Mouse (Mus musculus) embryo, embryonic 11 days (tissue): ENCODE results near the gene Sema4d.
"Not testable (repeated sequence)": the region's sequence is repeated elsewhere in the genome, so short reads cannot be mapped to it uniquely, and the experiment has no call there.

ENCODE experiments used
- DNase-seq: peaks from one replicate; pipeline ENCODE4 v3.0.0-alpha.2; 2015

The Sema4d gene

DNA sequence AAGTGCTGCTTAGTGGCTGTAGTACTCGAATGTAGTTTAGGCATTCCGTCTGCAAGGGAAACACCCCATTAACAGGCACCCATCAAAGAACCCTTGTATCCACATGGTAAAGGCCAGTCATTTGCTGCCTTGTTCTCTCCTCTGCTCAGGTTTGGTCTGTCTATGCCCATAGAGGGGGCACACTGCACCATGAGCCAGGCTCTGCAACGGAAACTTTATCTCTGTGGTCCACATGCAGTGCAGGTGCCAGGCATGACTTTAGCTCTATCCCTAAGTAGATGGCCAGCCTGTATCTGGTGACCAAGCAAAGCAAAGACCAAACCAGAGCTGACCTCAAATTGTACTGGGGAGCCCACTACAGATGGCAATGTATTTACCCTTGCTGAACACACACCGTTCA lies 73.0 kb downstream of the Sema4d start:
- DNase-seq, result no peak

- no peak for DNase-seq
Observed at GRCm38 (mm10) chr13:51719256-51719655, 74.3 kb downstream of the Sema4d start.

- DNase-seq, result no peak
Observed at GRCm38 (mm10) chr13:51716350-51717263, 76.9 kb downstream of the Sema4d start.

DNA sequence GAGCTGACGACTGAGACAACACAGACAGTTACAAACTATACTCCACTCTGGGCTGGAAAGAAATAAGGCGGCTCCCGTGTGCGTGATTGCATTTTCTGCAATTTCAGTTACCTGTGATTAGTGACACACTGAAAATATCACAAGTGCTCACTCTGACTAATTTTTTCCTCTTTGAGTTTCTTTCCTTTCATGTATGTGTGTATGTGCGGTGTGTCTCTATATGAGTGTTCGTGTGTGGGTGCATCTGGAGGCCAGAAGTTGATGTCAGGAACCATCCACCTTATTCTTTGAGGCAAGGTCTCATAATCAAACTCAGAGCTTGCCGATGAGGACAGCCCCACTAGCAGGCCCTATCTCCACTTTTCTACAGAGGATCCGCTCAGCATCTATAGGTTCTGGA lies 81.5 kb downstream of the Sema4d start:
- DNase-seq, result no peak

DNA sequence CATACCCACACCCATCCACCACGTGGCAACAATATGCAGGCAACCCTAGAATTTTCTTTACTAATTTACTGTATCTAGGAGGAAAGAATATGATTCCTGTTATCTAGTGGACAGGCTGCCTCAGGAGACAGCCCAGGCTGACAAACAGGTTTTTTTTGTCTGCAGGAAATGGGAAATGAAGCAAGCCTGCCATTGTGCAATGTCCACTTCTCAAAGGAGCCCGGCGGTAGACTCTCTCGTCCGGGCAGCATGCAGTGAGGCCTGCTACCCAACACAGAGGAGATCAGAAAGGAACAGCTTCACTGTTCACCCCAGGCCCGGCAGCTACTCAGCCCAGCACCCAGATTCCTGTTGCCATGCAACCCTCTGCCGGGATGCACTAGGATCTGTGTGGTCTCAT lies 82.8 kb downstream of the Sema4d start:
- no peak for DNase-seq

DNA sequence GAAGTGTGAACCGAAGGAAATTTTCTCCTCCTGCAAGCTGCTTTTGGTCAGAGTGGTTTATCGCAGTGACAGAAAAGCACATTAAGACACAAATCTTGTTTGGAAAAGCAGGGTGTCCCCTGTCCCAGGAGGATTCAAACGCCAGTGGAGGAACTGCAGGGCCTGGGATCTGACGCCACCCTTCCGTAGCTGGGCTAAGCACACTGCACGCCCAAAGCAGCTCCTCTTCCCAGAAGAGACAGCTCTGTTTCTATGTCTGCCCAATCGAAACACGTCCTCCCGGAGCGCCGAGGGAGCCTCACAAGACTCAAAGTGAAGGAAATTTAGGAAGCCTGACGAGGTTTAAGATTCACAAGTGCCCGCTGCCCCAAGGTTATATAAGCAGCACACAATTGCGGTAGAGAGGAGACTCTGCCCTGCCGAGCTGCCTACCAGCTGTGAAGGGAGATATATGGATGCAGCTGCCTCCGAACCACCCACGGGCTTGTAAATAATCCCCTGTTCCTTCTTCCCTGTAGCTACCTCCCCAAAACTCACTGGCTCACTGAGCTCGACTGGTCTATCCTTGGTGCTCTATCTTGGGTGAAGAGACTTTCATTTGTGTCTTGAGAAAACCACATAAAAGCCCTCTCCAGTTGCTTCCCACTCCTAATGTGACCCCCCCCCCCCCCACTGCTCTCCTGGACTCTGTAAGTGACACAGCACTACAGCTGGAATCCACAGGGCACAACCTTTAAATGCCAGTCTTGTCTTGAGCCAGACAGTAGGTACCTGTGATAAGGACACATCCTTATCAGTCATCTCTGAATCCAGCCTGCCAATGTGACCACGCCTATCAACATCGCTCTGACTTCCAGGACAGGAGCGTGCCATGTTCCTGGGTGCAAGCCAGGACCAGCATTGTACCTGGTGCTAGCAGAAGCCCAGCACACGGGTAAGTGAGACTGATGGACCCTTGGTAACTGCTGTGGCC lies 87.4 kb downstream of the Sema4d start:
- peak; percentile 29 for DNase-seq

DNA sequence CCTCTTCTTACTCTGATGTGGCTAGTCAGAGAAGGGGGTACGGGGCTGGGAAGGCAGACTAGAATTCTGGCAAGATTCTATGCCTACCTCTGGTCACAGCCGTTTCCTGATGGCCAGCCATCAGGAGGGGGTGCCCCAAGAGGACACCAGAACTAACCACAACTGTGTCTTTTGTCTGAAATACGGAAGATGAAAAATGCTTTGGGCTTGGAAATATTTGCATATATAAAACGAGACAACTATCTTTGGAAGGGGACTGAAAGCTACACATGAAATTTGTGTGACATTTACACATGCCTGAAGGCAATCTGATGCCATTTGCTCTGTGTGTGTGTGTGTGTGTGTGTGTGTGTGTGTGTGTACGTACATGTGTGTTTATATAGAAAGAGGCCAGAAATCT lies 89.7 kb downstream of the Sema4d start:
- DNase-seq, result no peak

GRCm38 (mm10) chr13:51698318-51698717 lies 95.2 kb downstream of the Sema4d start:
- DNase-seq, result no peak

DNA sequence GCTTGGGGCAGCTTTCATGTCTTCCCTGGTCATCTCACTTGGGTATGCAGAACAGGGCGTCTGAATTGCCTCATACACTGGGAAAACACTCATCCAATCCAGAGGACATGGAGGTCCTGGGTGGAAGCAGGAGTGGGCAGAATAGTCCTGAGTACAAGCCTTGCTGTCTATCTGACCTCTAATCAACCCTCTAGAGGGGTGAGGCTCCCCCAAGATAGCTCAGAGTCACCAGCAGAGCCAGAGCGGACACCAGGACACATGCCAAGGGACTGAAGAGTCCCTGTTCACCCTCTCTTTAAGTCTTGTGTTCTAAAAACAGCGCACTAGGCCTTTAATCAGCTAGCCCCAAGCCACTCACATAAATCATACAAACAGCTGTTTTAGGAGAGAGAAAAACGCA lies 95.7 kb downstream of the Sema4d start:
- DNase-seq, result no peak

DNA sequence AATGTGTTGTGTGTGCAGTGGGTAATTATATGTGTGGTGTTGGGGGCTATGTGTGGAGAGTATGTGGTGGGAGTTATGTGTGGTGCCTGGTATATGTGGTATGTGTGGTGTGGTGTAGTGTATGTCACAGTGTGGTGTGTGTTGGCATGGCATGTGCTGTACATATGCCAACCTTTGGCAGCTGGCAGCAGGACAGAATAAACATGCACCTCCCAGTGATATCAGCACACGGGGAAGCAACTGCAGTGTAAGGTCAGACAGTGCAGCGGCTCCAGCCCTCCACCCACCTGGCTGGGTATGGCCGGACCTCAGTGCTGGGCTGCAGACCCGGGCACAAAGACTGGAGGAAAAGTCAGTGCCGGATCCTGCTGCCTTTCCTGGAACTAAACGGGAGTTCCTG lies 96.1 kb downstream of the Sema4d start:
- no peak for DNase-seq

GRCm38 (mm10) chr13:51696481-51696880 lies 97.1 kb downstream of the Sema4d start:
- no peak for DNase-seq

DNA sequence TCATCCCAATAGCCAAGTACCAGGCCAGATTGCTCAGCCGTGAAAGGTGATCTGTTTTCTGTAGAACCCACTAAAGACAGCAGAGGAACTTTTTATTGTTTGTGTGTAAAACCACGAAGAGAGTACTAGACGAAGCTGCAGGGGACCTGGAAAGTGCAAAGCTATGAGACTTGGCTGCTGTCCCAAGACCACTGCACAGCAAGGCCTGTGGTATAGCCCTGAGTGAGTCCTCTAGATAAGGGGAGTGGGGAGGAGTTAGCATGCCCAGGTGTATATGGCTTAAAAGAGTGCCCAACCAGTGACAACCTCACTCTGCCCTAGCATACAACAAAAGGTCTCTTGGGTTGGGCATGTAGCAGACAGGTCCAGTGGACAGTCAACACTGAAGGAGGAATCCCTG lies 104.9 kb downstream of the Sema4d start:
- no peak for DNase-seq

- DNase-seq, result no peak
Observed at GRCm38 (mm10) chr13:51686966-51687365, 106.6 kb downstream of the Sema4d start.

DNA sequence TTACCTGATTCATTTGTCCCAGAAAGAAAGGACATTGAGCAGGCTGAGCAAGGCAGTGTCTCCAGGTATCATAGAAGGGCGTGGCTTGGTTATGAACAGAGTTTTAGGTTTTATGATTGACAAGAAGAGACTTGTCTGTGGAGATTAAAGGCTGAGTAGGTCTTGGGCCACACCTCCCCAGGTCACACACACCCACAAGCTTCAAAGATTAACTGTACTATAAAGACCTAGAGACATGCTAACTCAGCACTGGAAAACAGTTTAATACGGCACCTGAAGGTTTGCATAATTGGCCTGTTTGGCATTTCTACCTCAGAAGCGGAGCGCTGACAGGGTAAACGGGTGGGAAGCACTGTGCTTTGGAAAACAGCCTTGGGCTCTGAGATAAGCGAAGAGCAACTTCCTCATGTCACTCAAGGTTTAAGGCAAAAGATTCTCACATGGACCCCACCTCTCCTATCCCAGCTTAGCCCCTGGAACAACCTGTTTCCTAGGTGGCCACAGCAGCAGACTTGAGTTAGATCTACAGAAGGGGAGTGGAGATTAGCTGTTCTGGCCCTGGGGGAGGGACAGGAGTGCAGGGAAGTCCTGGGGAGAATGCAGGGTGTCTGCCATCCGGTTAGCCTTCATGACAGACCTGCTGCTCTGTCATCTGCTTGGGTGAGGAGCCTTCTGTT lies 108.1 kb downstream of the Sema4d start:
- DNase-seq, result no peak

- no peak for DNase-seq
Observed at GRCm38 (mm10) chr13:51681634-51682033, 111.9 kb downstream of the Sema4d start.

- no peak for DNase-seq
Observed at GRCm38 (mm10) chr13:51681076-51681475, 112.5 kb downstream of the Sema4d start.

DNA sequence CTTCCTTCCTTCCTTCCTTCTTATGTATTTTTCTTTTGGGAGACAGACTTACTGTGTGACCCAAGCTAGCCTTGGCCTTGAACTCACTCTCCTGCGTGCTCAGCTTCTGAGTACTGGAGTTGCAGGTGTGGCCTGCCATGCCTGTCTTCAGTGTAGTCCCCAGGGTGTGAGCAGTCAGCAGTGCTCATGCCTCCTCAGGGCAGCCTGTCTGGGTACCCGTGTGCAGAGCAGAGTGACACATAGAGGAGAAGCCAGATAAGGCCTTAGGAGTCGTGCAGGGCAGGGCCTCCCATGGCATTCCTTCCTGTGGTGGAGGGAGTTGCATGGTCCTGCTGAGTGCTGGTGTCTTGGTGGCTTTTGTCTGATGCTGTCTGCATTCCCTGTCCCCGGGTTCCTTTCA lies 114.2 kb downstream of the Sema4d start:
- DNase-seq, result no peak

GRCm38 (mm10) chr13:51678687-51679086 lies 114.9 kb downstream of the Sema4d start:
- no peak for DNase-seq

DNA sequence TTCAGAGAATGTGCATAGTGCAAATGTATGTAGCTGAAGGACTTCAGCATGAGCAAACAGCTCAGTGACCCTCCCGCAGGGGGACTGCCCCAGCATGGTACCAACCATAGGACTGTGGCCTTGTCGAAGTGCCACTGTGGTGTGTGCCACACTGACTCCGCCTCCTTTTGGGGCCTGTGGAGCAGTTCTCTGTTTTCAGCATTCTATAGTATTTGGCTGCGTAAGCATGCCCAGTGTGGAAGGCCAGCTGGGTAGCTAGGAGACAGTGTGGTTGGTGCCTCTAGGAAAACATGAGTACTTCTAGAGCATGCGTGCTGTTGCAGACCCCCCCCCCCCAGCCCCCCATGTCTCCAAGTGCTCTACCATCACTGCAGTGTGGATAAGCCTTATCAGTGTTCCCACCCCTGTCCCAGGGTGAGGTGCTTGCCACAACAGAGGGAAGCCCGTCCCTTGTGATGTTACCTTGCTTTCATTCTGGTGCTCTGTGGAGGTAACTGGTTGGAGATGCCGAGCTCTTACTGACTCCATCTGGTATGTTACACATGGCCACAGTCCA lies 115.8 kb downstream of the Sema4d start:
- DNase-seq, result no peak

DNA sequence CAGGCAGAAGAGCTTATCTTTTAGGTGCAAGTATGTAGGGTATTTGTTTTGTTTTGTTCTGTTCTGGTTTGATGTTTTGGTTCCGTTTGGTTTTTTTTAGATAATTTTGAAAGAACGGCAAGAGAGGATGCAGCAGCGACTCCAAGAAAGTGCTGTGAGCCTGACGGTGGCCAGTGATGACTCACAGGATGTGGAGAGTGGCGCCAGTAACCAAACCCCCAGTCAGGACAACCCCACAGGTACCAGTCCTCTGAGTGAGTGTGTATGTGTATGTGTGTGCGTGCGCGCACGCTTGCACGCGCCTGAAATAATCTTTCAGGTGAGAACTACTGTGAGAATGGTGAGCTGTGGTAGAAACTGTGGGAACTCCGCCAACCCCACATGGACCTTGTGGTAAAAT lies 116.5 kb downstream of the Sema4d start:
- DNase-seq, result no peak

- DNase-seq, result no peak
Observed at GRCm38 (mm10) chr13:51676641-51677040, 116.9 kb downstream of the Sema4d start.

GRCm38 (mm10) chr13:51668195-51668594 lies 125.4 kb downstream of the Sema4d start:
- DNase-seq, result not testable (repeated sequence)

DNA sequence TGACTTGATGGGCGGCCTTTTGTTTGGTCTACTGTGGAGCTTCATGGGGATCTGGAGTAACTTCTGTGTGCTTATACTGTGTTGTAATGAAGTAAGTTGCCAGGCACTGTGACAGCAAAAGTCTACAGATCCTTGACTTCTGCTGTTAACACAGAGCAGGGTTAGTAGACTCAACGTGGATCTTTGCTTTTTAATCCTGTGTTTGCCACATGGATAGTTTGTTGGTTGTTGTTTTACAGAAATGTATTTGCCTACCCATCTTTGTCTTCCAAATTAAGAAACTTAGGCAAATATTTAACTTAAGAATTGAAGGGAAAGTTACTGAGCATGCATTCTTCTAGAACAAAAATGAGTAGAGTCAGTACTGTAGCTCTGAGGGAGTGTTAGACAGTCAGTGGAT lies 130.0 kb downstream of the Sema4d start:
- no peak for DNase-seq
